21 mouse cellular contexts compared by ENCODE assay signal in genomic region chr7:111242646-111243045, GRCm38 (mm10).
"Had no signal": no experiment of that assay in that cellular context is flagged by ENCODE, and none has a peak within 500 bp of the region (broad histone marks: within the 10 kb centered on the region; RNA-seq: fewer than 3 reads in every experiment).

No protein-coding gene starts in this region.

- H3K36me3 ChIP-seq: limb, embryonic 10.5 days; limb, embryonic 13.5 days; liver, embryonic 12.5 days; liver, embryonic 15.5 days; lung, embryonic 15.5 days; stomach, embryonic 15.5 days had no signal

- H3K4me3 ChIP-seq: limb, embryonic 10.5 days; limb, embryonic 13.5 days; liver, embryonic 12.5 days; liver, embryonic 15.5 days; lung, embryonic 15.5 days; megakaryocyte, embryonic 14.5 days; stomach, embryonic 15.5 days had no signal

- H3K9ac ChIP-seq: limb, embryonic 13.5 days; liver, embryonic 12.5 days; liver, embryonic 15.5 days; lung, embryonic 15.5 days; stomach, embryonic 15.5 days had no signal

- DNase-seq: kidney, adult 18-20 months; kidney, adult 9 months; kidney, postnatal 14 days; kidney, postnatal 4 days; layer of hippocampus, adult 9-11 months; liver; lung, adult 18-20 months; lung, postnatal 10 days; lung, postnatal 36 days; right cerebral cortex, postnatal 25 days; spleen, adult 18-20 months; thymus, postnatal 25 days had no signal

- H3K27ac ChIP-seq: limb, embryonic 10.5 days; limb, embryonic 13.5 days; liver, embryonic 12.5 days; liver, embryonic 15.5 days; lung, embryonic 15.5 days; stomach, embryonic 15.5 days had no signal

- ATAC-seq: intestine, embryonic 16.5 days; liver, embryonic 12.5 days had no signal

- H3K4me2 ChIP-seq: limb, embryonic 13.5 days; liver, embryonic 12.5 days; liver, embryonic 15.5 days; lung, embryonic 15.5 days; midbrain, embryonic 11.5 days; stomach, embryonic 15.5 days had no signal

- H3K27me3 ChIP-seq: lung, embryonic 15.5 days; stomach, embryonic 15.5 days had no signal

- H3K9me3 ChIP-seq: limb, embryonic 10.5 days; liver, embryonic 12.5 days; liver, embryonic 15.5 days; lung, embryonic 15.5 days; stomach, embryonic 15.5 days had no signal

- H3K4me1 ChIP-seq: liver, embryonic 12.5 days; liver, embryonic 15.5 days; lung, embryonic 15.5 days; stomach, embryonic 15.5 days had no signal
